Mouse (Mus musculus) kidney, adult 2 months (tissue): ENCODE measurements at regions not wholly inside any gene's neighbourhood (a gene's known extent, or its start where the extent isn't known, plus 50 kb on each side); places are given as distances from the start of the nearest gene placed in this dataset.

Source experiments
- DNase-seq: peaks from one replicate; pipeline ENCODE4 v3.0.0; 2021
- H3K27ac ChIP-seq: fragments of 200-500 bp; 2 replicates; pipeline ENCODE4 v1.5.1; 2012; ENCODE audit warnings: low read depth, low read length, control low read depth, inconsistent platforms; ENCODE audit not compliant: insufficient read depth
- H3K27me3 ChIP-seq: fragments of 200-500 bp; replicated peaks from 2 replicates; pipeline ENCODE4 v1.6.1; 2012; ENCODE audit warnings: mild to moderate bottlenecking, moderate library complexity, low read length, inconsistent platforms; ENCODE audit not compliant: control insufficient read depth, insufficient read depth
- H3K36me3 ChIP-seq: fragments of 200-500 bp; 2 replicates; pipeline ENCODE4 v1.6.1; 2012; ENCODE audit warnings: mild to moderate bottlenecking, moderate library complexity, low read length, inconsistent platforms; ENCODE audit not compliant: control insufficient read depth, insufficient read depth
- H3K4me1 ChIP-seq: fragments of 200-500 bp; 2 replicates; pipeline ENCODE4 v1.6.1; 2011; ENCODE audit warnings: low read length; ENCODE audit not compliant: control insufficient read depth, insufficient read depth
- H3K4me3 ChIP-seq: fragments of 200-500 bp; 2 replicates; pipeline ENCODE4 v1.5.1; 2011; ENCODE audit warnings: mild to moderate bottlenecking, low read depth, low read length, control low read depth; ENCODE audit not compliant: insufficient read depth
- CTCF ChIP-seq: fragments of 200-500 bp; conservative IDR thresholded peaks from 2 replicates; pipeline ENCODE4 v1.5.1; 2011; ENCODE audit warnings: low read depth, mild to moderate bottlenecking, control low read depth, low read length, moderate library complexity, mixed read lengths; ENCODE audit not compliant: insufficient read depth, insufficient read length
- POLR2A ChIP-seq: fragments of 200-500 bp; IDR thresholded peaks from one replicate; pipeline ENCODE4 v1.6.1; 2011; ENCODE audit warnings: low read depth, low read length, control low read depth
- WGBS: fragments of 180-500 bp; shearing (Covaris S2); methylation state at CpG from one replicate; pipeline ENCODE4 v1.1.7; 2018; 5-methylcytosine and 5-hydroxymethylcytosine counted together

- no peak for TF ChIP-seq CTCF
- no peak for TF ChIP-seq POLR2A
- Histone ChIP-seq H3K4me3 (no peak overlapping the region), H3K27me3 (no peaks in the 10 kb centered on the region; the same call in 1 of the 2 replicates), H3K27ac (no peak overlapping the region), H3K36me3 (no peaks in the 10 kb centered on the region), H3K4me1 (no peaks in the 10 kb centered on the region)
- WGBS = 84% methylated on average over 3 of the region's 3 CpGs
- no peak for DNase-seq
Measured at GRCm38 (mm10) chr4:21307476-21308011, 378.2 kb downstream of the Prdm13 start.

DNA sequence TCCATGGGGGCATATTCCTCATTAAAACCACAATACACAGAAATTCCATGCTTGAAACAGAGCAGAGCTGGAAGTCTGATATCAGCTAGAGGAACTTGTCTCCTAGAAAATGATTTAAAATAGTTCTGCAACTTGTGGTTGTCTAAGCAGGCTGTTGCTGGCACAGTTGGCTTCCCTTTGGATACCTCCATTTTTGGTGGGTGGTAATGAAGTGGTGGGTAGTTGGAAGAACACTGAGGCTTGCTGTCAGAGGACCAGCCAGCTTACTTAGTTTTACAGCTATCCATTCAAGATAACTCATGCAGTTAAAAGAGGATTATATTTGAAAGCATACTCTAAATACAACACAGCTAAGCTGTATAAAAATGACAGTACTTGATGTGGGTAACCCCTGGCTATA lies 385.6 kb downstream of the Prdm13 start:
- DNase-seq = no peak

DNA sequence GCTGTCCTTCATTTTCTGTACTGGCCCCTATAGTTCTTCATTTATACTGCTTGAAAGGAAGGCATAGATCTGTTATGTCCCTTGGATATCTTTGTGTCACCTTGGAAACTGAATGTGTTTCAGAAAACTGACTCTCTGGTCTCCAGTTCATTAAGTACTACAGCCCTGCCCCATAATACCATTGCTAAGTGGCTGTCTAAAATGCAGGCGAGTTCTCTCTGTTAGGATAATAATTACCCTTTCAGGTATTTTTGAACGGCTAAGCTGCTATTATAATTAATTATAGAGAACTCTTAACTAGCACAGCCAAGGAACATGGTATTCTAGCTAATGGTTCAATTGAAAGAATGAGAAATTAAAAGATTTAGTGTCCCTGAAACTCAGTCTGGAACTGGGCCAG lies 418.5 kb downstream of the Prdm13 start:
- 23% methylated on average over 2 of the region's 2 CpGs for WGBS
- Histone ChIP-seq H3K4me1 (no peaks in the 10 kb centered on the region), H3K4me3 (no peak overlapping the region), H3K27me3 (no peaks in the 10 kb centered on the region), H3K36me3 (no peaks in the 10 kb centered on the region), H3K27ac (no peak overlapping the region)
- DNase-seq = peak; percentile 5
- TF ChIP-seq CTCF (no peak), POLR2A (no peak)

More for the DNA sequence above, 385.6 kb downstream of the Prdm13 start:
- no peaks in the 10 kb centered on the region; the same call in 1 of the 2 replicates for H3K27me3 ChIP-seq
- no peak for TF ChIP-seq CTCF
- TF ChIP-seq POLR2A = no peak
- no peaks in the 10 kb centered on the region for H3K4me1 ChIP-seq
- no peak overlapping the region for H3K4me3 ChIP-seq
- H3K27ac ChIP-seq = no peak overlapping the region
- no peaks in the 10 kb centered on the region for H3K36me3 ChIP-seq

DNA sequence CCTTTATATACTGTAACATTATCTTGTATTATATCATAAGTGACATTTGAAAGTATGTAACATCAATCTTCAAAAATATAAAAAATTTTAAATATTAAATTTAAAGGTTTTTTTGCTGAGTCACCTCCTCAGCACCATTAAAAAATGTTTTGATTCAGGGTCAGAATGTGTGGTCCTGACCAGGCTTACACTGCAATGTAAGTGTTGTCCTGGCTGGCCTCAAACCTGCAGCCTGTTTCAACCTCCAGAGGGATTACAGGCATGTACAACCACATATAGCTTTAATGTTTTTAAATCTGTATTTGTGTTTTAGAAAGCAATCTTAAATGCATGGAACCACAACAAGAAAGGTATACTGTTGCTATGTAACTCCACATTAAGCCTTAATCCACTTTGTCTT lies 418.9 kb downstream of the Prdm13 start:
- Histone ChIP-seq H3K27ac (no peak overlapping the region), H3K27me3 (no peaks in the 10 kb centered on the region), H3K4me1 (no peaks in the 10 kb centered on the region), H3K36me3 (no peaks in the 10 kb centered on the region), H3K4me3 (no peak overlapping the region)
- TF ChIP-seq POLR2A = no peak
- TF ChIP-seq CTCF = no peak
- DNase-seq = no peak

DNA sequence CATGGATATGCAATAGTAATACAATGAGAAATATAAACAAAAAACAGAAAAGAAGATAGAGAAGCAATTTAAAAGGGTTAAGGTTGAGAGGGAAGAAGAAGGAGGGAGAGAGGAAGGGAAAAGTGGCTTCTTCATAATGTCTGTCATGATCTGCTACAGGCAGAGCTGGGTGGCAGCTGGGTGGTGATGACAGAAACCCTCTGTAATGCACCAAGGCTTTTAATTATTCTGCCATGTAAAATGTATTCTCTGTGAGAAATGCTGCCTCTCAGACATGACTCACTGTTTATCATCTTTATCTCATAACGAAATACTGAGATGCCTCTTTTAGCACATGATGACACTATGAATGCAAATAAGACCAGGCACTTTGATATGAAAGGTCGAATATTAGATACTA lies 435.4 kb downstream of the Prdm13 start:
- WGBS = 67% methylated on average over 2 of the region's 2 CpGs
- Histone ChIP-seq H3K4me3 (no peak overlapping the region), H3K4me1 (no peaks in the 10 kb centered on the region), H3K27me3 (no peaks in the 10 kb centered on the region), H3K36me3 (no peaks in the 10 kb centered on the region), H3K27ac (no peak overlapping the region)
- TF ChIP-seq POLR2A (no peak), CTCF (no peak)
- DNase-seq = no peak

DNA sequence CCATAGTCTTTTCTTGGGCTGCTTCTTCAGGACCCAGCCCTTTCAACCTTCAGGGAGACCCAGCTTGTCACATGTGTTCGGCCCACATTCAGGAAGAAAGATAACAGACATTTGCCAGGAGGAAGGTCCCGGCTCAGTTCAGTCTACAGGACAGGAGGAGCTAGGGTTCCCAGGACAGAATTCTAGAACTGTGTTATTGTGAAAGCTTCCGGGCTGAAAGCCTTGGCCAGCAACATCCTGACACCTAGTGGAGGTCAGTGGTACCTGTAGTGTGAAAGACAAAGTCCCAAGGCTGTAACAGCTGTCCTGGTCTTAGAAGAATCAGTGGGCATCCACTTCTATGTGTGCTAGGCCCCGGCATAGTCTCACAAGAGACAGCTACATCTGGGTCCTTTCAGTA lies 463.1 kb downstream of the Prdm13 start:
- Histone ChIP-seq H3K4me3 (no peak overlapping the region), H3K4me1 (no peaks in the 10 kb centered on the region), H3K27ac (no peak overlapping the region), H3K27me3 (no peaks in the 10 kb centered on the region), H3K36me3 (no peaks in the 10 kb centered on the region)
- TF ChIP-seq CTCF (no peak; the same call in 1 of the 2 replicates), POLR2A (no peak)
- WGBS = 21% methylated on average over 4 of the region's 4 CpGs
- DNase-seq = peak; percentile 52

DNA sequence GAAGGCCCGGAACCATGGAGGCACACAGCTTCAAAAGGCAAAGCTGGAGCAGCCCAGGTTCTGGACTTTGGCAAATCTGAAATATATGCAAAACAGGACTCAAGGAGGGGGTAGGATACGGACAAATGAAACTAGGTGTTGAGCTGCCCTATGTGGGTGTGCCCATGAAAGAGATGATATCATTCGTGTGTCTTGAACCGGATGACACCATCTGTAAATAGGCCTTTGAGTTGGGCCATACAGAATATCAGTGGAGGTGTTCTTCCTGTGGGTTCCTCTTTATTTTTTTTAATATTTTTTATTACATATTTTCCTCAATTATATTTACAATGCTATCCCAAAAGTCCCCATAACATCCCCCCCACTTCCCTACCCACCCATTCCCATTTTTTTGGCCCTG lies 478.1 kb downstream of the Prdm13 start:
- no peaks in the 10 kb centered on the region for H3K36me3 ChIP-seq

More for the DNA sequence above, 478.1 kb downstream of the Prdm13 start:
- Histone ChIP-seq H3K4me3 (no peak overlapping the region), H3K4me1 (no peaks in the 10 kb centered on the region), H3K27ac (no peak overlapping the region), H3K27me3 (no peaks in the 10 kb centered on the region)
- TF ChIP-seq CTCF = no peak
- no peak for TF ChIP-seq POLR2A
- DNase-seq = no peak
- WGBS = 92% methylated on average over 4 of the region's 4 CpGs
